Mouse (Mus musculus) embryonic facial prominence, embryonic 14.5 days (tissue): Measurements from ENCODE around the gene Chdh. TPM values are rescaled to one million over a fixed set of nuclear protein-coding genes. Genes with fewer than 3 reads are reported as not detected.

ENCODE experiments used
- ATAC-seq: fragments of 200-750 bp; cut with Nextera tagmentation; 2 replicates; pipeline ENCODE4 v1.8.0; 2017; ENCODE audit warnings: low read depth, moderate number of reproducible peaks, moderate TSS enrichment
- DNase-seq: peaks from one replicate; pipeline ENCODE4 v3.0.0-alpha.2; 2015; ENCODE audit warnings: low spot score
- H3K27ac ChIP-seq: fragments of 300-500 bp; sonication (generic); replicated peaks from 2 replicates; pipeline ENCODE4 v1.5.1; 2014; ENCODE audit warnings: low read depth, mild to moderate bottlenecking, low read length, moderate library complexity
- H3K27me3 ChIP-seq: fragments of 300-500 bp; sonication (generic); replicated peaks from 2 replicates; pipeline ENCODE4 v1.6.1; 2014; ENCODE audit warnings: low read length; ENCODE audit not compliant: control insufficient read depth, insufficient read depth
- H3K36me3 ChIP-seq: fragments of 300-500 bp; sonication (generic); 2 replicates; pipeline ENCODE4 v1.6.1; 2014; ENCODE audit warnings: low read length, mixed read lengths; ENCODE audit not compliant: control insufficient read depth, insufficient read depth
- H3K4me1 ChIP-seq: fragments of 300-500 bp; sonication (generic); 2 replicates; pipeline ENCODE4 v1.6.1; 2014; ENCODE audit warnings: antibody characterized with exemption, low read length; ENCODE audit not compliant: control insufficient read depth, insufficient read depth
- H3K4me2 ChIP-seq: fragments of 300-500 bp; sonication (generic); 2 replicates; pipeline ENCODE4 v1.6.1; 2014; ENCODE audit warnings: low read depth, mild to moderate bottlenecking, low read length, moderate library complexity, mixed read lengths
- H3K4me3 ChIP-seq: fragments of 300-500 bp; sonication (generic); 2 replicates; pipeline ENCODE4 v1.5.1; 2014; ENCODE audit warnings: low read depth, mild to moderate bottlenecking, low read length
- H3K9ac ChIP-seq: fragments of 300-500 bp; sonication (generic); 2 replicates; pipeline ENCODE4 v1.6.1; 2014; ENCODE audit warnings: low read depth, mild to moderate bottlenecking, low read length, moderate library complexity, mixed read lengths
- H3K9me3 ChIP-seq: fragments of 300-500 bp; sonication (generic); 2 replicates; pipeline ENCODE4 v1.6.1; 2016; ENCODE audit warnings: low read length; ENCODE audit not compliant: control insufficient read depth
- WGBS: fragments of 180-500 bp; shearing (Covaris S2); extraction: QIAGEN DNeasy Blood & Tissue Kit; methylation state at CpG from one replicate; pipeline ENCODE4 v1.1.7; 2014; 5-methylcytosine and 5-hydroxymethylcytosine counted together
- polyA plus RNA-seq: library from polyadenylated mRNA; unstranded; fragments of >200 nt; fragmentation: Nextera tagmentation; extraction: Ambion mirVana; gene quantifications from 2 replicates; pipeline ENCODE4 v1.2.1, GENCODE M21; 2014

The Chdh gene
- polyA plus RNA-seq, 1 experiment from 2014 or later, result 0.70 TPM

DNA sequence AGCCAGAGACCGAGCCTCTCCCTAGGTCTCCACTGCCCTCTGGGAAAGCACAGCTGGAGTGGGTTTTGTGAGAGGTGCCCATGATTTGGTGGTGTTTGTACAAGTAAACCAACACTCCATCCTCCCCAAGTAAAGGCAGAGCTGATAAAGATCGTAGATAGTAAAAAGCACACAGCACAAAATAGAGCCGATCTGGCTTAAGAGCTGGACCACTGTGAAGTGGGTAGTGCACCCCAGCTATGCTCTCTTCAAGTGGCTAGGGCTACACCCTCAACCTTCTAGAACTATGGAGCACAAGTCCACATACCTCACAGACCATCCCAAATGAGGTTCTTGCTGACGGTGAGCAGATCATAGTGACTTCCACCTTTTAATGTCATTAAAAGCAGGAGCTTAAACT lies 30.6 kb downstream of the Chdh start:
- Histone ChIP-seq H3K9ac (no peak overlapping the region), H3K4me2 (no peak overlapping the region), H3K4me3 (no peak overlapping the region), H3K4me1 (no peaks in the 10 kb centered on the region), H3K9me3 (no peaks in the 10 kb centered on the region), H3K27ac (no peak overlapping the region), H3K27me3 (no peaks in the 10 kb centered on the region), H3K36me3 (no peaks in the 10 kb centered on the region)
- no peak for ATAC-seq
- DNase-seq, result no peak
- 73% methylated on average over 4 of the region's 4 CpGs for WGBS

DNA sequence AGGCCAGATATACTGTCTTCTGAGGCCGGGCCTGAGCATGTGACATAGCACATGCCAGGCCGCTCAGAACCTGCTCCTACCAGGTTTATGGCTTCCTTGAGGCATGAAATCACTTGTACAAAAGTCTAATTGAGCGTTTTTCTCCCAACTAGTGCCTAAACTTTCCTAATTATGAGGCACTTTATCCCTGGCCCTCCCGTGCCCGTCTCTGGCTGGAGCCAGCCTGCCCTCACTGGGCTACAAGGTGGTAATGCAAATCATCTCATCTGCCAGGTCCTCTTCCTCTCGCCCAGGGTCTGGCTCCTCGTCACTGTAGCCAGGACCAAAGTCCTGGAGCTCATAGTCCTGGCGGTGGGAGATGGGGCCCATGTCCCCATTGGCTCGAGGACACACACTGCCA lies 33.0 kb downstream of the Chdh start:
- Histone ChIP-seq H3K27ac (no peak overlapping the region), H3K9me3 (no peaks in the 10 kb centered on the region), H3K4me1 (no peaks in the 10 kb centered on the region), H3K36me3 (no peaks in the 10 kb centered on the region), H3K9ac (no peak overlapping the region), H3K4me3 (no peak overlapping the region), H3K4me2 (no peak overlapping the region), H3K27me3 (no peaks in the 10 kb centered on the region)
- DNase-seq (no peak), ATAC-seq (no peak)
- 84% methylated on average over 9 of the region's 9 CpGs for WGBS

- Histone ChIP-seq H3K4me2 (no peak overlapping the region), H3K9ac (no peak overlapping the region), H3K9me3 (no peaks in the 10 kb centered on the region), H3K4me1 (no peaks in the 10 kb centered on the region), H3K4me3 (no peak overlapping the region), H3K27me3 (no peaks in the 10 kb centered on the region), H3K36me3 (no peaks in the 10 kb centered on the region), H3K27ac (no peak overlapping the region)
- WGBS, result 87% methylated on average over 7 of the region's 7 CpGs
- DNase-seq (no peak), ATAC-seq (no peak)
Observed at GRCm38 (mm10) chr14:30043356-30043940, 34.6 kb downstream of the Chdh start.

DNA sequence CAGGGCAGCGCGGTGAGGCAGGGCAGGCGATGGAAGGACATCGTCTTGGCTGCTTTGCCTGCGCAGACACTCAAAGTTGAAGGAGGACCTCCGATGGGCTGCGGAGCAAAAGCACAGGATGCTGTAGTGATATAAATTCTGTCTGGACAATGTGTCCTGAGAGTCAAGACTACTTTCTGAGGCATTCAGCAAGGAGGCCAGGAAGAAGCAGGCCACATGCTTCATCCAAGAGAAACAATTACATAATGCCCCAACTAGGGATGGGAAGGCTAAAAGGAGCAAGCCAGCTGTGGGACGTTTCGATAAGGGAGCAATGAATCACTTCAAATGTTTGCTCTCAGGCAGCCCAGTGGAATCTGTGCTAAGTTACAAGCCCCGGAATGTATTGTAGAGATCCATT lies 36.4 kb downstream of the Chdh start:
- no peak overlapping the region for H3K4me2 ChIP-seq
- no peaks in the 10 kb centered on the region for H3K9me3 ChIP-seq
- H3K36me3 ChIP-seq, result no peaks in the 10 kb centered on the region
- H3K27me3 ChIP-seq, result no peaks in the 10 kb centered on the region
- no peak overlapping the region for H3K27ac ChIP-seq
- ATAC-seq, result no peak
- DNase-seq, result no peak
- H3K9ac ChIP-seq, result no peak overlapping the region
- H3K4me1 ChIP-seq, result no peaks in the 10 kb centered on the region
- WGBS, result 83% methylated on average over 10 of the region's 10 CpGs
- no peak overlapping the region for H3K4me3 ChIP-seq

- Histone ChIP-seq H3K27ac (no peak overlapping the region), H3K4me2 (no peak overlapping the region), H3K4me1 (no peaks in the 10 kb centered on the region), H3K27me3 (no peaks in the 10 kb centered on the region), H3K9me3 (no peaks in the 10 kb centered on the region), H3K4me3 (no peak overlapping the region), H3K9ac (no peak overlapping the region), H3K36me3 (no peaks in the 10 kb centered on the region)
- WGBS, result 85% methylated on average over 8 of the region's 8 CpGs
- no peak for ATAC-seq
- DNase-seq, result no peak
Observed at GRCm38 (mm10) chr14:30045704-30046220, 36.9 kb downstream of the Chdh start.

DNA sequence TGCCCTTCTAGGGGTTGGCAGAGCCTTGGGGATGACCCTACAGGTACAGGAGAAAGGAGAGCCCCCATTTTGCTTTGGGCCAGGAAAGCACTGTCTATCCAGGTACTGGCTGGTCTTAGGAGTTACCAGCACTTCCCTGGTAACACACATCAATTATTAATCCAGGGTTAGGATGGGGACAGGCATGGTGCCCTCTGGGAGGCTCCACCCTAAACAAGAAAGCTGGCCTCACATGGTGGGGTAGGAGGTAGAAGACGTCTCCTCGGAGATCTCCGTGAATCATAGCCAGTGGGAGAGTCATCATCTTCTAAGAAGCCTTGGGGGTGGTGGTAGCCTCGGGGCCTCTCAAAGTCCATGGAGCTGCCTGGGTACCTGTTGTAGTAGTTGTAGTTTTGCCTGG lies 38.2 kb downstream of the Chdh start:
- Histone ChIP-seq H3K9me3 (no peaks in the 10 kb centered on the region), H3K27ac (no peak overlapping the region), H3K4me2 (no peak overlapping the region), H3K36me3 (no peaks in the 10 kb centered on the region), H3K27me3 (no peaks in the 10 kb centered on the region), H3K9ac (no peak overlapping the region), H3K4me3 (no peak overlapping the region), H3K4me1 (no peaks in the 10 kb centered on the region)
- DNase-seq (no peak), ATAC-seq (no peak)
- WGBS, result 84% methylated on average over 4 of the region's 4 CpGs

DNA sequence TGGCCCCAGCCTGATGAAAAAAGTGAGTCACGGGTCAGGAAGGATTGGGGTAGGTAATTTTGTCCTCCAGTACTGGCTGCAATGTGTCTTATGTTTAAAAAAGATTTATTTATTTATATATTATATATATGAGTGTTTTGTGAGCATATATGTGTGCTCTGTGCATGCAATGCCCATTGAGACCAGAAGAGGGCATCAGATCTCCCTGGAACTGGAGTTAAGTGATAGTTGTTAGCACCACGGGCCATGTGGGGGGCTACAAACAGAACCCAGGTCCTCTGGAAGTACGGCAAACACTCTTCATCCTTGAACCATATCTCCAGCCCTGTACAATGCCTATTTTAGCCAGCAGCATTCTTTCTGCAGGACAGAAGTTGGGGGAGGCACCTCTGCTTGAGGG lies 39.2 kb downstream of the Chdh start:
- H3K4me3 ChIP-seq, result no peak overlapping the region
- H3K27me3 ChIP-seq, result no peaks in the 10 kb centered on the region
- no peak overlapping the region for H3K27ac ChIP-seq
- no peak for DNase-seq
- no peak overlapping the region for H3K9ac ChIP-seq
- no peaks in the 10 kb centered on the region for H3K9me3 ChIP-seq
- no peaks in the 10 kb centered on the region for H3K4me1 ChIP-seq
- ATAC-seq, result no peak
- no peaks in the 10 kb centered on the region for H3K36me3 ChIP-seq
- 73% methylated on average over 3 of the region's 3 CpGs for WGBS
- H3K4me2 ChIP-seq, result no peak overlapping the region

DNA sequence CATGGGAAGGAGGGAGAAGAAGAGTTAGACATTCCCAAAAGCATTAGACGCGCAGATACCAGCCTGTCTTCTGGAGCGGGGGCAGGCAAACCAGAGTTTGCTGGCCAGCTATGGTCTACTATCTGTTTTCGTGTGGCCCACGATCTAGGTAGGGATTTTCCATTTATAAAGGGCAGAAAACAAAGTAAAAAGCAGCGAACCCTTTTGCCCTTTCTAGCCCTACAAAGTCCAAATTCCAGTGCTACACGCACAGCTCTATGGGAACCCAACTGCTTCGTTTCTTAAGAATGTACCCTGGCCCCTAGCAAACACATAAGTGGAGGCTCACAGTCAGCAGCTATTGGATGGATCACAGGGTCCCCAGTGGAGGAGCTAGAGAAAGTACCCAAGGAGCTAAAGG lies 41.5 kb downstream of the Chdh start:
- Histone ChIP-seq H3K9ac (no peak overlapping the region), H3K4me3 (no peak overlapping the region), H3K9me3 (no peaks in the 10 kb centered on the region), H3K4me2 (no peak overlapping the region), H3K27ac (no peak overlapping the region), H3K27me3 (no peaks in the 10 kb centered on the region), H3K36me3 (no peaks in the 10 kb centered on the region), H3K4me1 (no peaks in the 10 kb centered on the region)
- DNase-seq (no peak), ATAC-seq (no peak)
- 92% methylated on average over 8 of the region's 8 CpGs for WGBS

GRCm38 (mm10) chr14:30054922-30055321 lies 46.1 kb downstream of the Chdh start:
- Histone ChIP-seq H3K4me2 (no peak overlapping the region), H3K9ac (no peak overlapping the region), H3K27ac (no peak overlapping the region), H3K9me3 (no peaks in the 10 kb centered on the region), H3K4me3 (no peak overlapping the region), H3K27me3 (no peaks in the 10 kb centered on the region), H3K36me3 (no peaks in the 10 kb centered on the region), H3K4me1 (no peaks in the 10 kb centered on the region)
- DNase-seq (no peak), ATAC-seq (no peak)
- WGBS, result 81% methylated on average over 7 of the region's 7 CpGs
